Mouse (Mus musculus) hematopoietic multipotent progenitor cell, adult 10-12 weeks (in vitro differentiated cells): Measurements from ENCODE around the gene Sgcd. TPM values are rescaled to one million over a fixed set of nuclear protein-coding genes. Genes with fewer than 3 reads are reported as not detected.

Experiments used
- polyA plus RNA-seq: library from polyadenylated mRNA; stranded (reverse); fragments of >175 nt; gene quantifications from 2 replicates; pipeline ENCODE4 v1.2.3, GENCODE M21; 2012; ENCODE audit warnings: low replicate concordance

Gene Sgcd
- polyA plus RNA-seq, result not detected in 2 replicates

GRCm38 (mm10) chr11:47988697-47989533 is at the start of gene Sgcd:
Gene Sgcd, minus strand, starts transcription at chr11:47988969.

